Mouse (Mus musculus): ENCODE measurements at regions not wholly inside any gene's neighbourhood (a gene's known extent, or its start where the extent isn't known, plus 50 kb on each side); places are given as distances from the start of the nearest gene placed in this dataset.

- Histone ChIP-seq H3K4me2 (ENCODE audit: low read depth, low read length) (no peak overlapping the region), H3K9me3 (ENCODE audit: low read length) (no peaks in the 10 kb centered on the region), H3K27ac (ENCODE audit: low read depth) (no peak overlapping the region), H3K4me3 (ENCODE audit: low read depth, low read length) (no peak overlapping the region), H3K4me1 (ENCODE audit: insufficient read depth) (no peaks in the 10 kb centered on the region), H3K27me3 (ENCODE audit: insufficient read depth, low read length) (no peaks in the 10 kb centered on the region), H3K36me3 (replicated peaks; ENCODE audit: insufficient read depth, low read length) (no peaks in the 10 kb centered on the region), H3K9ac (replicated peaks) (no peak overlapping the region)
- ATAC-seq, result no peak
- TF ChIP-seq EP300 (IDR thresholded peaks at IDR 0.05; ENCODE audit: low read depth) (no peak), CTCF (IDR thresholded peaks at IDR 0.05; ENCODE audit: low read depth) (no peak)
- DNase-seq, result no peak
- WGBS (ENCODE audit: insufficient replicate concordance), result 58% methylated on average over 6 of the region's 6 CpGs
Measured at GRCm38 (mm10) chr4:55237856-55238255, 112.0 kb upstream of the Rad23b start.

- DNase-seq (peak; percentile 69), ATAC-seq (no peak)
- H3K27ac ChIP-seq (ENCODE audit: low read depth), result no peak overlapping the region
- WGBS (ENCODE audit: insufficient replicate concordance), result 6% methylated on average over 7 of the region's 7 CpGs
- no peak for TF ChIP-seq EP300 (IDR thresholded peaks at IDR 0.05; ENCODE audit: low read depth)
- peak; percentile 95 for TF ChIP-seq CTCF (IDR thresholded peaks at IDR 0.05; ENCODE audit: low read depth)
- no peaks in the 10 kb centered on the region for H3K9me3 ChIP-seq (ENCODE audit: low read length)
- H3K9ac ChIP-seq (replicated peaks), result no peak overlapping the region
- H3K4me3 ChIP-seq (ENCODE audit: low read depth, low read length), result no peak overlapping the region
- no peaks in the 10 kb centered on the region for H3K36me3 ChIP-seq (replicated peaks; ENCODE audit: insufficient read depth, low read length)
- H3K4me1 ChIP-seq (ENCODE audit: insufficient read depth), result no peaks in the 10 kb centered on the region
- no peaks in the 10 kb centered on the region for H3K27me3 ChIP-seq (ENCODE audit: insufficient read depth, low read length)
- no peak overlapping the region for H3K4me2 ChIP-seq (ENCODE audit: low read depth, low read length)
Measured at GRCm38 (mm10) chr4:55240450-55240849, 109.4 kb upstream of the Rad23b start.

- TF ChIP-seq EP300 (IDR thresholded peaks at IDR 0.05; ENCODE audit: low read depth), result no peak
- no peak for TF ChIP-seq CTCF (IDR thresholded peaks at IDR 0.05; ENCODE audit: low read depth)
- Histone ChIP-seq H3K36me3 (replicated peaks; ENCODE audit: insufficient read depth, low read length) (no peaks in the 10 kb centered on the region), H3K27ac (ENCODE audit: low read depth) (no peak overlapping the region), H3K9ac (replicated peaks) (no peak overlapping the region), H3K27me3 (ENCODE audit: insufficient read depth, low read length) (no peaks in the 10 kb centered on the region), H3K4me2 (ENCODE audit: low read depth, low read length) (no peak overlapping the region), H3K4me1 (ENCODE audit: insufficient read depth) (no peaks in the 10 kb centered on the region), H3K9me3 (ENCODE audit: low read length) (no peaks in the 10 kb centered on the region), H3K4me3 (ENCODE audit: low read depth, low read length) (no peak overlapping the region)
- 55% methylated on average over 4 of the region's 4 CpGs for WGBS (ENCODE audit: insufficient replicate concordance)
- ATAC-seq, result no peak
- DNase-seq, result no peak
Measured at GRCm38 (mm10) chr4:55242331-55242730, 107.5 kb upstream of the Rad23b start.

- no peaks in the 10 kb centered on the region for H3K9me3 ChIP-seq (ENCODE audit: low read length)
- no peaks in the 10 kb centered on the region for H3K36me3 ChIP-seq (replicated peaks; ENCODE audit: insufficient read depth, low read length)
- DNase-seq (no peak), ATAC-seq (no peak)
- no peaks in the 10 kb centered on the region for H3K4me1 ChIP-seq (ENCODE audit: insufficient read depth)
- H3K27ac ChIP-seq (ENCODE audit: low read depth), result no peak overlapping the region
- H3K4me2 ChIP-seq (ENCODE audit: low read depth, low read length), result no peak overlapping the region
- no peak overlapping the region for H3K9ac ChIP-seq (replicated peaks)
- H3K27me3 ChIP-seq (ENCODE audit: insufficient read depth, low read length), result no peaks in the 10 kb centered on the region
- H3K4me3 ChIP-seq (ENCODE audit: low read depth, low read length), result no peak overlapping the region
- 76% methylated on average over 14 of the region's 14 CpGs for WGBS (ENCODE audit: insufficient replicate concordance)
- TF ChIP-seq CTCF (IDR thresholded peaks at IDR 0.05; ENCODE audit: low read depth) (no peak), EP300 (IDR thresholded peaks at IDR 0.05; ENCODE audit: low read depth) (no peak)
Measured at GRCm38 (mm10) chr4:55243091-55244058, 106.5 kb upstream of the Rad23b start.

GRCm38 (mm10) chr4:55245789-55246188 is 104.1 kb upstream of the Rad23b start:
- Histone ChIP-seq H3K4me1 (ENCODE audit: insufficient read depth) (no peaks in the 10 kb centered on the region), H3K4me2 (ENCODE audit: low read depth, low read length) (no peak overlapping the region), H3K27me3 (ENCODE audit: insufficient read depth, low read length) (no peaks in the 10 kb centered on the region), H3K9me3 (ENCODE audit: low read length) (no peaks in the 10 kb centered on the region), H3K36me3 (replicated peaks; ENCODE audit: insufficient read depth, low read length) (no peaks in the 10 kb centered on the region), H3K4me3 (ENCODE audit: low read depth, low read length) (no peak overlapping the region), H3K9ac (replicated peaks) (no peak overlapping the region), H3K27ac (ENCODE audit: low read depth) (no peak overlapping the region)
- no peak for DNase-seq
- TF ChIP-seq EP300 (IDR thresholded peaks at IDR 0.05; ENCODE audit: low read depth) (no peak), CTCF (IDR thresholded peaks at IDR 0.05; ENCODE audit: low read depth) (no peak)
- WGBS (ENCODE audit: insufficient replicate concordance), result 81% methylated on average over 10 of the region's 10 CpGs
- no peak for ATAC-seq

- no peak overlapping the region for H3K9ac ChIP-seq (replicated peaks)
- no peaks in the 10 kb centered on the region for H3K27me3 ChIP-seq (ENCODE audit: insufficient read depth, low read length)
- H3K9me3 ChIP-seq (ENCODE audit: low read length), result no peaks in the 10 kb centered on the region
- no peak overlapping the region for H3K4me2 ChIP-seq (ENCODE audit: low read depth, low read length)
- H3K4me1 ChIP-seq (ENCODE audit: insufficient read depth), result no peaks in the 10 kb centered on the region
- H3K4me3 ChIP-seq (ENCODE audit: low read depth, low read length), result no peak overlapping the region
- no peaks in the 10 kb centered on the region for H3K36me3 ChIP-seq (replicated peaks; ENCODE audit: insufficient read depth, low read length)
- H3K27ac ChIP-seq (ENCODE audit: low read depth), result no peak overlapping the region
- ATAC-seq, result no peak
- 28% methylated on average over 3 of the region's 3 CpGs for WGBS (ENCODE audit: insufficient replicate concordance)
- no peak for DNase-seq
- TF ChIP-seq EP300 (IDR thresholded peaks at IDR 0.05; ENCODE audit: low read depth) (no peak), CTCF (IDR thresholded peaks at IDR 0.05; ENCODE audit: low read depth) (no peak)
Measured at GRCm38 (mm10) chr4:55250334-55250733, 99.5 kb upstream of the Rad23b start.

Data from liver, postnatal 0 days (tissue).